Mouse (Mus musculus) liver, embryonic 14.5 days (tissue): ENCODE measurements at regions not wholly inside any gene's neighbourhood (a gene's known extent, or its start where the extent isn't known, plus 50 kb on each side); places are given as distances from the start of the nearest gene placed in this dataset.

Source experiments
- ATAC-seq: fragments of 200-750 bp; cut with Nextera tagmentation; 2 replicates; pipeline ENCODE4 v1.8.0; 2017; ENCODE audit warnings: moderate number of reproducible peaks, mild to moderate bottlenecking, moderate library complexity; ENCODE audit not compliant: insufficient read depth
- DNase-seq, 3 experiments: peaks; one replicate each; pipeline ENCODE4 v3.0.0-alpha.2; 2012 to 2013; ENCODE audit warnings: low read depth in 3 of 3, low spot score in 3 of 3
- H3K27ac ChIP-seq: fragments of 300-500 bp; sonication (generic); 2 replicates; pipeline ENCODE4 v1.5.1; 2014; ENCODE audit warnings: moderate library complexity, mild to moderate bottlenecking, control low read depth, inconsistent platforms
- H3K27me3 ChIP-seq: fragments of 300-500 bp; sonication (generic); 2 replicates; pipeline ENCODE4 v1.6.1; 2014; ENCODE audit warnings: mild to moderate bottlenecking, low read length, moderate library complexity; ENCODE audit not compliant: control insufficient read depth, insufficient read depth
- H3K36me3 ChIP-seq: fragments of 300-500 bp; sonication (generic); replicated peaks from 2 replicates; pipeline ENCODE4 v1.6.1; 2014; ENCODE audit warnings: low read depth; ENCODE audit not compliant: control insufficient read depth, insufficient read depth
- H3K4me1 ChIP-seq, 2 experiments: fragments of 200-500 bp in 1 of 2; fragments of 300-500 bp in 1 of 2; sonication (generic) in 1 of 2; replicated peaks; 2 replicates each; pipeline ENCODE4 v1.6.1; 2012 to 2014; ENCODE audit warnings: antibody characterized with exemption in 1 of 2, inconsistent platforms in 1 of 2, low read length in 1 of 2; ENCODE audit not compliant: control insufficient read depth in 2 of 2, insufficient read depth in 2 of 2
- H3K4me2 ChIP-seq: fragments of 300-500 bp; sonication (generic); 2 replicates; pipeline ENCODE4 v1.6.1; 2014; ENCODE audit warnings: low read depth, mild to moderate bottlenecking, control low read depth, moderate library complexity
- H3K4me3 ChIP-seq, 2 experiments: fragments of 200-500 bp in 1 of 2; fragments of 300-500 bp in 1 of 2; sonication (generic) in 1 of 2; 2 replicates each; pipeline ENCODE4 v1.5.1; 2012 to 2014; ENCODE audit warnings: low read depth in 2 of 2, low read length in 2 of 2, mild to moderate bottlenecking in 2 of 2, control low read depth in 1 of 2, inconsistent platforms in 1 of 2, moderate library complexity in 1 of 2; ENCODE audit not compliant: insufficient read depth in 1 of 2
- H3K9ac ChIP-seq: fragments of 300-500 bp; sonication (generic); replicated peaks from 2 replicates; pipeline ENCODE4 v1.6.1; 2014; ENCODE audit warnings: mild to moderate bottlenecking, control low read depth, moderate library complexity
- H3K9me3 ChIP-seq: fragments of 300-500 bp; sonication (generic); 2 replicates; pipeline ENCODE4 v1.6.1; 2016; ENCODE audit warnings: low read length, mixed read lengths; ENCODE audit not compliant: control insufficient read depth
- CTCF ChIP-seq: IDR thresholded peaks from 2 replicates; pipeline ENCODE4 v1.5.1; 2016; ENCODE audit warnings: antibody characterized with exemption, low read depth, control low read depth
- EP300 ChIP-seq: IDR thresholded peaks from 2 replicates; pipeline ENCODE4 v1.6.1; 2016; ENCODE audit warnings: antibody characterized with exemption, low read depth
- WGBS: fragments of 180-500 bp; shearing (Covaris S2); extraction: QIAGEN DNeasy Blood & Tissue Kit; methylation state at CpG from one replicate; pipeline ENCODE4 v1.1.7; 2014; ENCODE audit not compliant: insufficient replicate concordance; 5-methylcytosine and 5-hydroxymethylcytosine counted together

DNA sequence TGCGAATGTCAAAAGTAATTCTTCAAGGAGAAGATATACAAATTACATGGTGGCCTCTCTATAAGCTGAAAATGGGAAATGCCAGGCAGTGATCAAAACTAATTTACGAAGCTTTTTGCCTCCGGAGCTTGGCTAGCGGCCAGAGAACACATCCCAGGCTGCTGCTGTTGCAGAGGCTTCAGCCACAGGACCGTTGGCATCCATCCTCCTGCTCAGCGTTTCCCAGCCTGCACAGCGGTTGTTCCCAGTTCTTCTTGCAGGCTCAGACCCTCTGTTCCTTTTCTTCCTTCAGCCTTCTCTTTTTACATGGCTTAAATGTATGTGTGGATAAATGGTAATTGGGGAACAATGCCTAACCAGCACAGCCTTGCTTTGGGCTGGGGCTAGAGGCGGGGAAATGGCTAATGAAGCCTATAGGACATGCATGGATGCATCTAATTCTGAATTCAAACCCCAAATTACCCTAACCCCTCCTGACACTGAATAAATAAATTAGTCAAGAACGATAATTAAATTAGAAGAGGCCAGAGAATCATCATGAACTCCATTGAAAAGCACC, 54.9 kb upstream of the Tnrc6a start:
- H3K36me3 ChIP-seq: no peaks in the 10 kb centered on the region
- 64% methylated on average over 9 of the region's 9 CpGs for WGBS
- no peak overlapping the region for H3K4me3 ChIP-seq
- TF ChIP-seq EP300: no peak
- no peak for TF ChIP-seq CTCF
- DNase-seq (no peak), ATAC-seq (no peak)
- no peak overlapping the region for H3K4me2 ChIP-seq
- H3K27me3 ChIP-seq: no peaks in the 10 kb centered on the region
- no peak overlapping the region for H3K27ac ChIP-seq
- no peaks in the 10 kb centered on the region for H3K9me3 ChIP-seq
- H3K9ac ChIP-seq: no peak overlapping the region
- no peaks in the 10 kb centered on the region for H3K4me1 ChIP-seq

DNA sequence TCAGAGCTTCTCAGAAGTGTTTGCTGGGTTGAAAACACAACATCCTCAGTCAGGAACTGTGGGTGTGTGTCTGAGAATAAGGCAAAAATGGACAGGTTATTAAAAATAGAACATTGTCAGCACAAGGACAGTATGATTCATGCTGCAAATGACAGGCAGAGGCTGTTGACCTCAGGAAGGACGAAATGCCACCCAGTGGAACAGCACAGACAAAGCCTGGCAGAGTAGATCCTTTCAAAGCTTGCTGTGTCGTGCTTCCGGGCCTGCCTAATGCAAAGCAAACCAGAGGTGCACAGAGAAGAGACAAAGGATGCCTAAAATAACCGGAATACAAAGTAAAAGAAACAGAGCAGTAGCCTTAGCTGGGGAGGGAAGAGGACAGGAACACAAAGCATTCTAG, 54.4 kb upstream of the Tnrc6a start:
- H3K9ac ChIP-seq: no peak overlapping the region
- DNase-seq (no peak), ATAC-seq (no peak)
- H3K27me3 ChIP-seq: no peaks in the 10 kb centered on the region
- 36% methylated on average over 4 of the region's 4 CpGs for WGBS
- H3K9me3 ChIP-seq: no peaks in the 10 kb centered on the region
- TF ChIP-seq CTCF (no peak), EP300 (no peak)
- no peak overlapping the region for H3K4me2 ChIP-seq
- H3K36me3 ChIP-seq: no peaks in the 10 kb centered on the region
- no peak overlapping the region for H3K27ac ChIP-seq
- H3K4me1 ChIP-seq: no peaks in the 10 kb centered on the region
- no peak overlapping the region for H3K4me3 ChIP-seq

DNA sequence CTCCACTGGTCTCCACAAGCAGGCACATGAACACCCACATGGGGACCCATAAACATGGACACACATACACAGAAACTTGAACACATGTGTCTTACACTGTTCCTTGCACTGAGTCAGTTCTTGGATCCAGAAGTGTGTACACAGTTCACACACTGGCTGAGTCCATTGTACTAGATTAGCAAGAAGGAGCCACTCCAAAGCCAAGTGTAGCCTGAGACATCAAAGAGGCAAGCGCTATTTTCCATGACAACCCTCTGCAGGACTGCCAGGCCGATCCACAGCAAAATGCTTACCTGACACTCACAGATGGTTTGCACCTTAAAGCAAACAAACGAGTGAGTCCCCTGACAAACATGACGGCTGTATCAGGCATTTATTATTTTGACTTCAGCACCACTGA, 52.8 kb upstream of the Tnrc6a start:
- no peaks in the 10 kb centered on the region for H3K36me3 ChIP-seq
- H3K9ac ChIP-seq: no peak overlapping the region
- no peaks in the 10 kb centered on the region for H3K9me3 ChIP-seq
- 59% methylated on average over 4 of the region's 4 CpGs for WGBS
- H3K27ac ChIP-seq: no peak overlapping the region
- H3K4me1 ChIP-seq: no peaks in the 10 kb centered on the region
- ATAC-seq: no peak
- no peak overlapping the region for H3K4me3 ChIP-seq
- TF ChIP-seq EP300 (no peak), CTCF (no peak)
- no peaks in the 10 kb centered on the region for H3K27me3 ChIP-seq
- DNase-seq: no peak
- no peak overlapping the region for H3K4me2 ChIP-seq
